Mouse (Mus musculus): ENCODE results near the gene Sfrp4.
A peak's percentile ranks its signal among the peaks of the same experiment; 100 is the strongest.
"Not testable (repeated sequence)": the region's sequence is repeated elsewhere in the genome, so short reads cannot be mapped to it uniquely, and the experiment has no call there.

Sfrp4 gene

GRCm38 (mm10) chr13:19622573-19623227 is at the start of gene Sfrp4:
Sfrp4 (plus strand) TSS chr13:19623104.
- DNase-seq: peak; percentile 36

- not testable (repeated sequence) for DNase-seq
Observed at GRCm38 (mm10) chr13:19574723-19575122, 48.2 kb upstream of the Sfrp4 start.

- DNase-seq: no peak
Observed at GRCm38 (mm10) chr13:19575947-19576346, 47.0 kb upstream of the Sfrp4 start.

- DNase-seq: no peak
Observed at GRCm38 (mm10) chr13:19590996-19591759, 31.7 kb upstream of the Sfrp4 start.

GRCm38 (mm10) chr13:19595141-19595540 is 27.8 kb upstream of the Sfrp4 start:
- no peak for DNase-seq

GRCm38 (mm10) chr13:19599242-19599641 is 23.7 kb upstream of the Sfrp4 start:
- no peak for DNase-seq

GRCm38 (mm10) chr13:19602531-19602930 is 20.4 kb upstream of the Sfrp4 start:
- no peak for DNase-seq

GRCm38 (mm10) chr13:19603719-19604118 is 19.2 kb upstream of the Sfrp4 start:
- no peak for DNase-seq

GRCm38 (mm10) chr13:19604916-19605315 is 18.0 kb upstream of the Sfrp4 start:
- no peak for DNase-seq

- DNase-seq: no peak
Observed at GRCm38 (mm10) chr13:19608120-19608519, 14.8 kb upstream of the Sfrp4 start.

GRCm38 (mm10) chr13:19612348-19612747 is 10.6 kb upstream of the Sfrp4 start:
- DNase-seq: no peak

GRCm38 (mm10) chr13:19612963-19613362 is 9.9 kb upstream of the Sfrp4 start:
- no peak for DNase-seq

GRCm38 (mm10) chr13:19613426-19613825 is 9.5 kb upstream of the Sfrp4 start:
- DNase-seq: no peak

- DNase-seq: no peak
Observed at GRCm38 (mm10) chr13:19614311-19614710, 8.6 kb upstream of the Sfrp4 start.

- no peak for DNase-seq
Observed at GRCm38 (mm10) chr13:19618081-19618480, 4.8 kb upstream of the Sfrp4 start.

GRCm38 (mm10) chr13:19618841-19619215 is 4.1 kb upstream of the Sfrp4 start:
- no peak for DNase-seq

- peak; percentile 57 for DNase-seq
Observed at GRCm38 (mm10) chr13:19619216-19619927, 3.5 kb upstream of the Sfrp4 start, which contains the start of gene Epdr1. Epdr1 (minus strand) TSS chr13:19619927.

- DNase-seq: no peak
Observed at GRCm38 (mm10) chr13:19623228-19623905, 463 bp downstream of the Sfrp4 start.

- no peak for DNase-seq
Observed at GRCm38 (mm10) chr13:19624632-19625320, 1.9 kb downstream of the Sfrp4 start.

- DNase-seq: no peak
Observed at GRCm38 (mm10) chr13:19626473-19626872, 3.6 kb downstream of the Sfrp4 start.

- no peak for DNase-seq
Observed at GRCm38 (mm10) chr13:19630768-19631709, 8.1 kb downstream of the Sfrp4 start.

All from lung, postnatal 14 days (tissue).